Mouse (Mus musculus): ENCODE results near the gene Apod.
"Not testable (repeated sequence)": the region's sequence is repeated elsewhere in the genome, so short reads cannot be mapped to it uniquely, and the experiment has no call there.

The Apod gene

GRCm38 (mm10) chr16:31319723-31320122 is 5.1 kb upstream of the Apod start:
- not testable (repeated sequence) for DNase-seq

- no peak for DNase-seq
Measured at GRCm38 (mm10) chr16:31319316-31319715, 4.7 kb upstream of the Apod start.

- DNase-seq = no peak
Measured at GRCm38 (mm10) chr16:31318418-31318817, 3.8 kb upstream of the Apod start.

GRCm38 (mm10) chr16:31316246-31317143 is 1.9 kb upstream of the Apod start:
- DNase-seq = not testable (repeated sequence)

DNA sequence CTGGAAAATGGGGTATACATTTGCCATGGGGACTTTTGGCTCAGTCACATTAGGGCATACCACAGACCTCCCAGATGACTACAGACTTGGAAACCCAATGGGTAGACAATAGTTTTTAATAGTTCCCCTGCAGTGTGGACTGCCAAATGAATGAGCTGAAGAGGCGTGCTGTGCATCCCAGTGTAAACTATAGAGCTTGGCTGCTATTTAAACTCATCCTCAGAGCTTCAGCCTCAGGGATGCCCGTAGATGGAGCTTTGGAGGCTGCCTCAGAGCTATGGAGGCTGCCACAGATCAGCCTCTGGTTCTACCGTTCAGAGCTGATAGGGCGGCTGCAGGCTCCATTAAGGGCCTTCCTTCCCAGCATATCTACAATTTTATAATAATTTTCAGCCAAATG is 686 bp upstream of the Apod start:
- no peak for DNase-seq

DNA sequence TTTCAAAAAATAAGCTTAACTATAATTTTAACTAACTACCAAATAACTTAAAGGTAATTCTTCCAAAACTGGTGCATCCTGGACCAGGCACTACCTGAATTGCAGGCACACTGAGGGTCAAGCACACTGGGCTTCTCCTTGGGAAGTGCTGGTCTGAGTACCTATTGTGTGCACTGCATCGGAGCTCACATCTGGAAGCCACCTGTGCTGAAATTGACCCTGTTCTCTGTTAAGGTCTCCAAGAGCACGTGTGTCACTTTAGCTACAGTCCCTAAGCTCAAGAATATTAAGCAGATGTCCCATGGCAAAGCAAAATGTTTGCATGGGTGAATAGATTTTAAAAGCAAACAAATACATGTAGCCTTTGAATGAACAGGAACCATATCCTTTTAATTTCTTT is 997 bp downstream of the Apod start:
- DNase-seq = no peak

- DNase-seq = no peak
Measured at GRCm38 (mm10) chr16:31312296-31312695, 2.3 kb downstream of the Apod start.

- DNase-seq = no peak
Measured at GRCm38 (mm10) chr16:31305199-31305919, 9.2 kb downstream of the Apod start.

GRCm38 (mm10) chr16:31303276-31303675 is 11.3 kb downstream of the Apod start:
- no peak for DNase-seq

GRCm38 (mm10) chr16:31300883-31301532 is 13.6 kb downstream of the Apod start:
- DNase-seq = no peak

DNA sequence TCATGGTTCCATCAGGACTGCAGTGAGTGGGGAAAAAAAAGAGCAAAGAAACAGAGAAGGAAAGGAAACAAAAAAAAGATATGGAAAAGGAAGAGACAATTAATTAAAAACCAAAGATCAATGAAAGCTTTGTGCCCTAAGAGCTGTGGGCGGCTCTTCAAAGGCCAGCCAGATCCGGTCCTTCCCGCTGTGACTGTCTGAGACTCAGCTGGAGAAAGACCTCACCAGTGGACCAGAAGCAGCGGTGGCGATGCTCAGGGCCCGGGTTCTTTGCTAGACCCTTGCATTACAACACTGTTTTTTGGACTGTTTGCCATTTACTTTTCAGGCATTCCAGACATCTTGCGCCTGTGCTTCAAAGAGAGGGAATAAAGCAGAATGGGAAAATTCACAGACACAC is 14.1 kb downstream of the Apod start:
- DNase-seq = no peak

- DNase-seq = no peak
Measured at GRCm38 (mm10) chr16:31299960-31300353, 14.7 kb downstream of the Apod start.

GRCm38 (mm10) chr16:31299164-31299959 is 15.2 kb downstream of the Apod start:
- DNase-seq = no peak

DNA sequence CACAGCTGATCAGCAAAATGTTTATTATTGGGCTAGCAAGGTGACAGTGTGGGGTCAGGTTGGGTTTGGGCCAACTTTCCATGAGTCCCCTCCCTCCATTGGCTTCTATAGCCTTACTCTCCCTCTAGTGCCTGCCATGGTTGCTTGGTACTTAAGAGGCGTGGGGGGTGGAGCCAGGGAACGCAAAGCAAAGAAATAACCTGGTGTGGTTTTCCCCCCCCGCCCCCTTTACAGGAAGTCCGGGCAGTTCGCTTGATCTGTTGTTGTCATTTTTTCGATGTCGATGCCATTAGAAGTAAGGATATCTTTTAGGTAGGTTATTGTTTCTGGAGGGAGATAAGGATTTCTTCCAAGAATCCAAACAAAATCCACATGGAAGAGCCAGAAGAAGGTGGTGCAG is 17.5 kb downstream of the Apod start:
- no peak for DNase-seq

DNA sequence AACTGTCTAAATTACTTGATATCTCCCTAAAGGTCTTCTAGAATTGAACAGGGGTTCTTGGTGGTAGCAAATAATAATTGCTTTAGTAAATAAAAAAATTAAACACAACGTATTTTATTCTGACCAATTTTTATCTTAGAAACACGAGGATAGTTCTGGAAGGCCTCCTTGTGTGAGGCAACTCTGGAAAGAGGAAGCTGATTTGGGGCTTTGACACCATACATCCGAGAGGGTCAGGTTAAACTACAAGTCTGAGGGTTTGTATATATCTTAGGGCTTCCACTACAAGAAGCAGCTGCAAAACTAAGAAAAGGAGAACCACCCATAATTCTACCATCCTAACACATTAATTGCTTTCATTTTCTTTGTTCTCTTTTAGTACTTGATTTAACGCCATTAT is 20.8 kb downstream of the Apod start:
- DNase-seq = no peak

- no peak for DNase-seq
Measured at GRCm38 (mm10) chr16:31290751-31291365, 23.8 kb downstream of the Apod start.

DNA sequence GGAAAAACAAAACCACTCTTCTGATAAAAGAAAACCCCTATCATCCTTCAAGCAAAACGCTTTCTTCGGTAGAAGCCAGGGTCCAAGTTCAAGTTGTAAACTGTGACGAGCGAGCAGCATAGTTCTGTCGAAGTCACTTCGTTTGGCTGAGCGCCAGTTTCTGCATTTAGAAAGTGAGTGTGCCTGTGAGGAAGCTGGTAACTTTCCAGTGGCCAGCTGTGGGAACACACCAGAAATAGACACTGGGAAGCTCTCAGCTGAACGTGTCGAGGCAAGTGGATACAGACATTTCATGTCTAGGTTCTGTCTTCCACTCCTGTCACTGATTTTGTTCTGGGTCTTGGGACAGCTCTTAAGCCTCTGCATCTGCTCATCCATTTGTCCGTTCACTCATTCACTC is 24.3 kb downstream of the Apod start:
- no peak for DNase-seq

DNA sequence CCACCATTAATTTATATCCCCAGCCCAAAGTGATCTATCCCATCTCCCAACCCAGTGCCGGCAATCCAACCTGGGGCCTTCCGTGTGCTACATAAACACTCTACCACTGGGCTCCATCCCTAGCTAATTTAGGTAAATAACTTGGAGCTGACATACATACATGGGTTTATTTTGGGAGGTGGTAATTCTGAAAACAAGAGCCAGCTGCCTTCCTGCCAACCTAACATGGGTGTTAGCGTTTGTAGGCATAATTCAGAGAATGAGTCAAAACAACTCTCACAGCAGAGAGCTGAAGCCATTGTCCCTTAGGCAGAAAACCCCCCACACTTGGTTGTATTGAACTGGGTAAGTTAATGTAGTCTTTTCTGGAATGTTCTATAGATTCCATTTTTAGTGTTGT is 26.9 kb downstream of the Apod start:
- no peak for DNase-seq

DNA sequence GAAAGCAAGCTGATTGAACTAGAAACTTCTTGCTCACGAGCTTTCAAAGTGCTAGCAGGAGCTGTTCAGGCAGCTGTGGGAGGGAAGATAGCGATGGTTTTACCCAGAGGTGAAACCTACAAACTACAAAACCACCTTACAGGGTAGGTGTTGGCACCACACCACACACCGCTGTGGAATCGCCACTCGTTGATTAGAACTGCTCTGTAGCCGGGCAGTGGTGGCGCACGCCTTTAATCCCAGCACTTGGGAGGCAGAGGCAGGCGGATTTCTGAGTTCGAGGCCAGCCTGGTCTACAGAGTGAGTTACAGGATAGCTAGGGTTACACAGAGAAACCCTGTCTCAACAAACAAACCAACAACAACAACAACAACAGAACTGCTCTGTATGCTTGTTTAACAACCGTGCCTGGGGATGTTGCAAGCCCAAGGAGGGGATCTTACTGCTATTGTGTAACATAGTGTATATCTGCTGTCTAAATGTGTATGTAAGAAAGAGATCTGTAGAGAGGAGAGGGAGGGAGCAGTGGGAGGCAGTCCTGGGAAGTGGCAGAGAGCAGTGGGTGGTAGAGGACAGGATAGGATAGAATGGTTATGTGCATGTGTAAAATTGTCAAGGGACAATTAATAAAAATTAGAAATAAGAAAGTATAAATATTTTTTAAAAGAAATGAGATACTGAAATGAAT is 27.7 kb downstream of the Apod start:
- no peak for DNase-seq

- DNase-seq = no peak
Measured at GRCm38 (mm10) chr16:31281981-31282380, 32.6 kb downstream of the Apod start.

GRCm38 (mm10) chr16:31280176-31280575 is 34.4 kb downstream of the Apod start:
- no peak for DNase-seq

- no peak for DNase-seq
Measured at GRCm38 (mm10) chr16:31278581-31278980, 36.0 kb downstream of the Apod start.
